Mouse (Mus musculus) heart, adult 10 weeks (tissue): Measurements from ENCODE around the gene Lrrc55. TPM values are rescaled to one million over a fixed set of nuclear protein-coding genes. Genes with fewer than 3 reads are reported as not detected.

Experiments used
- polyA plus RNA-seq: library from polyadenylated mRNA; stranded (reverse); fragments of 350-450 nt; fragmentation: Illumina TruSeq; extraction: RNeasy Lipid Tissue Mini Kit (QIAGEN cat#74804); gene quantifications from one replicate; pipeline ENCODE4 v1.2.3, GENCODE M21; 2014; ENCODE audit warnings: low read depth, low replicate concordance

The Lrrc55 gene
- 1.3 TPM for polyA plus RNA-seq

DNA sequence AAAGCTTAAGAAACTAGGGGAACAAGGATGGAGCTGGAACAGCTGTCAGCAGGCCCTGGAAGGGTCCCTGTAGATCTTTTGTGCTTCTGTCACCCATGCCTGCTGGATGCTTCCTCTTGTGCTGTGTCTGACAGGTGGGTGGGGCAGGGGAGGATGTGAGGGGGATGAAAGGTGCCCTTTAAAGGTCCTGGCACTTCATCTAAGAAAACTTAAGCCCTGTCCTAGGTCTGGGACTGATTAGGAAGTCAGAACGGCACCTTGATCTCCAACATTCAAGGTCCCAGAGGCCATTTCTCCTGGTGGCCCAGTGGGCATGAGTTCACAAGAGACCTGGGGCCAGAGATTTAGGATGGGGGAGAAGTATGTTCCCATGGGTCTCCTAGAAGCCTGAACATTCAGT lies at the start of gene Lrrc55:
Lrrc55 (minus strand) TSS at position 297 of the 400 bp plus-strand sequence.

DNA sequence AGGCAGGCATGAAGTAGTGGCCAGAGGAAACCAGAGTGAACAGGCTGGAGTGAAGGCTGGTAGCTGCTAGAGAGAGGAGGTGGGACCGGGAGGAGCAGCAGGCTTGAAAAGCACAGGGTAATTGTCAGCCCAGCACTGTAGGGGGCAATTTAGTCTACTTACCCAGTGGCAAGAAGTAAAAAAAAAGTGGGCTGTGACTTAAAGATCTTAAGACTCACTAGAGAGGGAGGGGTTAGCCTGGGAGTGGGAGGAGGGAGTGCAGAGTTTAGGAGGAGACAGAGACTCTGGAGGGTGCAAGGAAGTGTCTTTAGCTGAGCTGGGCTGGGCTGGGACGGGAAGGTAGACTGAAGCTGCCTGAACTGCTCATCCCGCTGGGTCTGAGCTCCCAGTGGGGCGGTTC lies 60.9 kb downstream of the Lrrc55 start, which contains the start of gene Aplnr:
Aplnr (plus strand) TSS at position 137 of the 400 bp plus-strand sequence.

Other genes with a start within 250 kb of the Lrrc55 start
- gene Prg2, start 216.7 kb downstream of the Lrrc55 start, polyA plus RNA-seq, result not detected
- gene Prg3, start 209.0 kb downstream of the Lrrc55 start, polyA plus RNA-seq, result not detected
- 57.6 TPM for gene Ssrp1, start 160.0 kb downstream of the Lrrc55 start, polyA plus RNA-seq
- gene P2rx3, start 159.7 kb downstream of the Lrrc55 start, polyA plus RNA-seq, result 1.2 TPM
- gene Tnks1bp1, start 149.2 kb downstream of the Lrrc55 start, polyA plus RNA-seq, result 28.0 TPM
- gene Aplnr, start 61.0 kb downstream of the Lrrc55 start, polyA plus RNA-seq, result 14.7 TPM
- gene Olfr987, start 142.1 kb upstream of the Lrrc55 start, polyA plus RNA-seq, result not detected
- not detected for gene Olfr988, start 166.0 kb upstream of the Lrrc55 start, polyA plus RNA-seq
- gene Olfr992, start 212.3 kb upstream of the Lrrc55 start, polyA plus RNA-seq, result not detected
- not detected for gene Olfr993, start 217.7 kb upstream of the Lrrc55 start, polyA plus RNA-seq
- not detected for gene Olfr994, start 239.3 kb upstream of the Lrrc55 start, polyA plus RNA-seq
- not detected for gene Olfr995, start 246.4 kb upstream of the Lrrc55 start, polyA plus RNA-seq